Mouse (Mus musculus) monocyte, adult 5-6 weeks (primary cell): ENCODE measurements around the gene Tmbim1. TPM values are rescaled to one million over a fixed set of nuclear protein-coding genes. Genes with fewer than 3 reads are reported as not detected.

Source experiments
- ATAC-seq: fragments of 153-309, 156-312 bp; replicated peaks from 2 replicates; pipeline ENCODE4 v1.8.0; 2017; ENCODE audit warnings: mild to moderate bottlenecking; ENCODE audit not compliant: low TSS enrichment, insufficient number of reproducible peaks, severe bottlenecking, poor library complexity, low FRiP score
- total RNA-seq: library from RNA; stranded (forward); fragments of 200-1000, 200-491, 200-594 nt; gene quantifications from 3 replicates; pipeline ENCODE4 v1.2.3, GENCODE M21; 2017

Gene Tmbim1
- total RNA-seq, 1 experiment from 2014 or later = 15.8 TPM

- ATAC-seq = peak; percentile 88
Observed at GRCm38 (mm10) chr1:74284543-74285160, 20.8 kb downstream of the Tmbim1 start, which contains the start of the genes Aamp and Pnkd. Gene Aamp, minus strand, starts transcription at chr1:74284738. Gene Pnkd, plus strand, starts transcription at chr1:74284930.

- ATAC-seq = no peak
Observed at GRCm38 (mm10) chr1:74283686-74284463, 21.5 kb downstream of the Tmbim1 start.

- ATAC-seq = no peak
Observed at GRCm38 (mm10) chr1:74282896-74283625, 22.4 kb downstream of the Tmbim1 start.

DNA sequence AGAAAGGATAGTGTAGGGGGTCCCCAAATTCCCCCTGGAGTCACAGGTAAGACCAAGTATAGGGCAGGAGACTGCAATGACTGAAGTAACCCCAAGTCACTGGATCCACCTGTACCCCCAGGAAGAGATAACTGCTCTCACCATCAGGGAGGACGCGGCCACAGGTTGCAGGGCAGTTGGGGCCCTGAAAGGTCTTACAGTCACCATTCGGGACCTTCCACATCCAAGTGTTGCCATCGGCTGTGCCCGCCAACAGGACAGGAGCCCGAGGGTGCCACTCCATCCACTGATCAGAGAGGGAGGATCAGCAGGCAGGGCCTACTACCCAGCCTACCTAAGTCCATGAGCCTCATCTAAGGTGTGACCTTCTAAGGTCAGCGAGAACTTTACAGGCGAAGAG lies 23.5 kb downstream of the Tmbim1 start:
- no peak for ATAC-seq

- no peak for ATAC-seq
Observed at GRCm38 (mm10) chr1:74281372-74281771, 24.1 kb downstream of the Tmbim1 start.

GRCm38 (mm10) chr1:74280591-74281325 lies 24.7 kb downstream of the Tmbim1 start:
- ATAC-seq = no peak

DNA sequence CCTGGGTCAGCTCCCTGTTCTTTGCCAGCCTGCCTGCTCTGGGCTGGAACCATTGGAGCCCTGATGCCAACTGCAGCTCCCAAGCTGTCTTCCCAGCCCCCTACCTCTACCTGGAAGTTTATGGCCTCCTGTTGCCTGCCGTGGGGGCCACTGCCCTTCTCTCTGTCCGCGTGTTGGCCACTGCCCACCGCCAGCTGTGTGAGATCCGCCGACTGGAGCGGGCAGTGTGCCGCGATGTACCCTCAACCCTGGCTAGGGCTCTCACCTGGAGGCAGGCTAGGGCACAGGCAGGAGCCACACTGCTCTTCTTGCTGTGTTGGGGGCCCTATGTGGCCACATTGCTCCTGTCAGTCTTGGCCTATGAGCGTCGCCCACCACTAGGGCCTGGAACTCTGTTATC lies 26.4 kb downstream of the Tmbim1 start:
- ATAC-seq = no peak

DNA sequence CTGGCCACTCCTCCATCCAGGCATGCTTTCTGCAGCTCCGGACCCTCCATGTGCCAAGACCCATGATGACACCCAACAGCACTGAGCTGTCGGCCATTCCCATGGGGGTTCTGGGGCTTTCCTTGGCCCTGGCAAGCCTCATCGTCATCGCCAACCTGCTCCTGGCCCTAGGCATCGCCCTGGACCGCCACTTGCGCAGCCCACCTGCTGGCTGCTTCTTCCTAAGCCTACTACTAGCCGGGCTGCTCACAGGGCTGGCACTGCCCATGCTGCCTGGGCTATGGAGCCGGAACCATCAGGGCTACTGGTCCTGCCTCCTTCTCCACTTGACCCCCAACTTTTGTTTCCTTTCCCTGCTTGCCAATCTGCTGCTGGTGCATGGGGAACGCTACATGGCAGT lies 26.9 kb downstream of the Tmbim1 start, which contains the start of gene Gpbar1:
Gene Gpbar1, plus strand, starts transcription at position 13 of the 400 bp plus-strand sequence.
- ATAC-seq = no peak

DNA sequence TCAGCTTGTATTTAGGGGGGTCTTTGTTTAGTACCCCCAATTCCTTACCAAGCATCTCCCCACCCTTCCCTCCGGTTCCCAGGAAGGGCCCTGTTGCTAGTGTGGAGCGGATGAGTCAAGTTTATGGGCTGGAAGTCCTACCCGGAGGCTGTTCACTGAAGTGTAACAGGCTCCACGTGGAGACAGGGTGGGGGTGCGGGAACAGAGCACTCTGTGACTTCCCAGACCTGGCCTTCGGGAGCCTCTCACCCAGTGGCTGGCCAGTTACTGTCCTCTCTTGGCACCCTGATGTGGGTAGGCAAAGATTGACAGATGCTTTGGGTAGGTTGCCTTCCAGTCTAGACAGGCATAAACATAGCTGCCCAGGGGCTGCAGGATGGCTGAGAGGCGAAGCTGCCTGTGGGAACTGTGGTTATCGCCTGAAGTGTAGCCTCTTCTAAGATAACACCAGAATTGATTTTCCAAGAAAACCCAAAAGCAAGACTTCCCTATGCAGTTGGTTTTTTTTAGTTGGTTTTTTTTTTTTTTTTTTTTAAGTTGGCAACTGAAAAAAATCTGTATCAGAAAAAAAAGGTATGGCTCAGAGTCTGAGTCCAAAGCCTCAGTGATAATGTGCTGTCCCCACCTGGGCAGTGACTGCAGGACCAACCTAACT lies 27.4 kb downstream of the Tmbim1 start:
- no peak for ATAC-seq

DNA sequence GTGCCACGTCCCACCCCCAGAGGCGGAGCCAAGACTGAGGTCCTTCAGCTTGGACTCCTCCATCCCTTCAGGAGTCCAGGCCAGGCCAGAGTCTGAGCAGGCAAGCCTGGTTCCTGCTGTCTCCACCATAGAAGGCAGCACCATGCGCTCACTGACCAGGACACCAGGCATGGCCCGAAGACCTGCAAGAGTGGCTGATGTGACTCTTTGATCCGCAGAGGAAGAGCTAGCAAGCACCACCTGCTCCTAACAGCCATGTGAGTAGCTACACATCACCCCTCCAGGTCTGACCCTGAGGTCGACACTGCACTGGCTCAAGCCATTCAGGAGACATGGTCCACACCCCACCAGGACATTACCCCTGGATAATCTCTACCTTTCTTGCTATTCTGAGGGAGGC lies 28.4 kb downstream of the Tmbim1 start:
- no peak for ATAC-seq

DNA sequence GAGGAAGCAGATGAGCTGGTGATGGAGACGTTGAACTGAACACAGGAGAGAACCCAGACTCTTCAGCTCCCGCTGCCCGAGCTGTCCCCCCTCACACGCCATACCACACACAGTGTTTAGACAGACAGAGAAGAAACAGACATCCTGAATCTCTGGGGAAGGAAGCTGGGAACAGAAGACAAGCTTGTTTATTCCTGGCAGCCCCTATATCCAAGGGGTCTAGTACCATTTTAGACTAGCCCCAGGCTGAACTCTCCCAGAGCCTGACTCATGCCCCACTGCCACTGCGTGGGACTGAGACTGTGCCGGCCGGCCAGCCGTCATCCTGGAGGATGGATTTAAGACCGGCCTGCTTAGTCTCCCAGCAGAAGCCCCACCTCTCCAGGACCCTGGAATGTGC lies 30.4 kb downstream of the Tmbim1 start:
- no peak for ATAC-seq

GRCm38 (mm10) chr1:74271659-74272058 lies 33.8 kb downstream of the Tmbim1 start:
- ATAC-seq = no peak

DNA sequence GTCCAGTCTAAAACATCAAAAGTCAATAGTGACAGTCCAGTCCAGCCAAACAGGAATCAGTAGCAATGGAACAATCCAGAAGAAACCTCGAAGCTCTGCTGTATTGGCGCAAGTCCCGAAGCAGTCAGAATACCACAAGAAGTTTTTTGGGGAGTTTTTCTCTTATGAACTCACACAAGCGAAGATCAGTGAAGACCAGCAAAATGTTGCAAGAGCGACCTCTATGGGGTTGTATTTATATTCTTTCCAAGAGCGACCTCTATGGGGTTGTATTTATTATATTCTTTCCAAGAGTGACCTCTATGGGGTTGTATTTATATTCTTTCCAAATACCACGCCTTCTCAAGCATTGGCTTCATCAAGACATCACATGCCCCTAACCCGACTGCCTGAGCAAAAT lies 36.7 kb downstream of the Tmbim1 start:
- ATAC-seq = no peak

GRCm38 (mm10) chr1:74262510-74262909 lies 42.9 kb downstream of the Tmbim1 start:
- no peak for ATAC-seq

DNA sequence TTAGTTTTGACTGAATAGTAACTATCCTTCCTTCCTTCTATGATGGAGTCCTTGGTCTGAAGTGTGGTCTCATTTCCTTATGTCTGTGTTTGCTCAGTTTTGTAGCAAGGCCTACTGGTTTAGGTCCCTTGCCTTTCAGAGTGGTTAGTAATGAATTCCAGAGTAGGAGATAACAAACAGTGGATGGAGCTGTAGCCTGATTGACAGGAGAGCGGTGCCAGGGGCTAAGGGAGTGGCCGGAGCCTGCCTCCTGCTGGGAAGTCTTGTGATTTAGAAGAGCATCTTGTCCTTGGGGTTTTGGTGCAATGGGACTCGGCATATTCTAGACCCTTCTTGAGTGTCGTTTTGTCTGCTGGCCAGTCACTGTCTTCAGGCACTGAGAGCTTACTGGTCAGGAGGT lies 48.6 kb downstream of the Tmbim1 start:
- ATAC-seq = no peak

DNA sequence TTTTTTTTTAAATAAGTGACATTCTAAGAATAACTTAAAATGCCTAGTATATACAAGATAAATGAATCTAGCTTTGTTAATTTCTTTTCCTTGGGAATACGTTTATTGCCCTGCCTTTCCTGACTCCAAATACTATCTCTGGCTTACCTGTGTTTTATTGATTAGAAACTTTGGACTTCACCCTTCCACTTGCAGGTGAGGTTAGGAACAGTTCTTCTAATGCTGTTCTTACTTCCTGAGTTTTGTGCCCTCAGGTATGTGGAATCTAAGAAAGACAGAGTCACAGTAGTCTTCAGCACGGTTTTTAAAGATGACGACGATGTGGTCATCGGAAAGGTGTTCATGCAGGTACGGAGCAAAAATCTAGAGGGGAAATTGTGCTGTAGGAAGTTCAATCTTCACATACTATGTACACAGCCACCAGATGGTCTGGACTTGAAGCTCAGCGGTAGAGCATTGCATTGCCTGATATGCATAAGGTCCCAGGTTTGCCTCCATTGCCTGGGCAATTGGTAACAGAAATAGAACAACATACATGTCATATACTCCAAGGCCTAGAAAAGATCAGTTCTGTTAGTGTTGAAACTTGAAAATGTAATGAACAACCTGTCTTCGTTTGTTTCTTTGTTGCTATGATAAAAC lies 49.6 kb downstream of the Tmbim1 start:
- ATAC-seq = no peak

- ATAC-seq = no peak
Observed at GRCm38 (mm10) chr1:74250096-74250495, 55.3 kb downstream of the Tmbim1 start.
